Mouse (Mus musculus) gastrocnemius, postnatal 25 days (tissue): ENCODE measurements around the gene Gpr45. TPM values are rescaled to one million over a fixed set of nuclear protein-coding genes. Genes with fewer than 3 reads are reported as not detected.

Experiments used
- DNase-seq: peaks from one replicate; pipeline ENCODE4 v3.0.0; 2022
- microRNA-seq, 2 experiments: library from miRNA; unstranded; fragments of <30 nt; microRNA quantifications; one replicate each; pipeline ENCODE4 v1.2.0; 2021; ENCODE audit warnings: borderline replicate concordance in 2 of 2
- total RNA-seq, 2 experiments: library from RNA; stranded (reverse); gene quantifications; 1 replicate in 1 of 2; 2 replicates in 1 of 2; pipeline ENCODE4 v1.2.3; 2021

The Gpr45 gene
- total RNA-seq, 2 experiments from 2014 or later: not detected

DNA sequence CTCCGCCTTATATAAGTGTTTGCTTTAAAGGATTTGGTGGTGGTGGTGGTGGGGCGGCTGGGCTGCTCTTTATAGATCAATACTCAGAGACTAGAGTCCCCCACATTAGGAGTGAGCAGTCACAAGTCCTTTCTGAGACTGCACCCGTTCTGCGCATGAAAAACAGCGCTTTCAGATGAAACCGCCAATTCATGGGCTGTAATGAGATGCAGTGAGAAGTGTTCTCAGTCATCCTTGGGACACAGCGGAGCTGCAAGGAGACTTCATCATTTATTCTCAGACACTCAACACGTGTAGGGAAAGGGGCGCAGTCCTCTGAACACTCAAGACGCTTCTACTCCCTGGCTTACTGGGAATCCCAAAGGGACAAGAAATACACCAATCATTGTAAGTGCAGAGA is 95.1 kb downstream of the Gpr45 start:
- no peak for DNase-seq

DNA sequence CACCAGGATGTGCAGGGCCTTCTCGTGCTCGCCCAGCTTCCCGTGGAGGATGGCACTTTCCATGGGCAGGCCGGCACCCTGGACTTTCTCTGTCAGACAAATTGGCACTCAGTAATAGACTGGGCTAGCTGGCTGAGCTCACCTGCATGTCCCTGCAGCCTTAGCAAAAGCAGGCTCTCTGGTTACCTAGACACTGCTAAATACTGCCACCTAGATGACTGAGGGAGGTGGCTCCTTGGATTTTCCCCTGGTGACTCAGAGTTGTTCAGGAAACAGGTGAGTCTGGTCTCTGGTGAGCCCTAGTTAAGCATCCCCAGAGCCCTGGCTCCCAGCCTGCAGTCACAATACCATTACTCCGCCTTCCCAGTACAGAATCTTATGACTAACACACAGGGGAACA is 99.2 kb downstream of the Gpr45 start:
- no peak for DNase-seq

DNA sequence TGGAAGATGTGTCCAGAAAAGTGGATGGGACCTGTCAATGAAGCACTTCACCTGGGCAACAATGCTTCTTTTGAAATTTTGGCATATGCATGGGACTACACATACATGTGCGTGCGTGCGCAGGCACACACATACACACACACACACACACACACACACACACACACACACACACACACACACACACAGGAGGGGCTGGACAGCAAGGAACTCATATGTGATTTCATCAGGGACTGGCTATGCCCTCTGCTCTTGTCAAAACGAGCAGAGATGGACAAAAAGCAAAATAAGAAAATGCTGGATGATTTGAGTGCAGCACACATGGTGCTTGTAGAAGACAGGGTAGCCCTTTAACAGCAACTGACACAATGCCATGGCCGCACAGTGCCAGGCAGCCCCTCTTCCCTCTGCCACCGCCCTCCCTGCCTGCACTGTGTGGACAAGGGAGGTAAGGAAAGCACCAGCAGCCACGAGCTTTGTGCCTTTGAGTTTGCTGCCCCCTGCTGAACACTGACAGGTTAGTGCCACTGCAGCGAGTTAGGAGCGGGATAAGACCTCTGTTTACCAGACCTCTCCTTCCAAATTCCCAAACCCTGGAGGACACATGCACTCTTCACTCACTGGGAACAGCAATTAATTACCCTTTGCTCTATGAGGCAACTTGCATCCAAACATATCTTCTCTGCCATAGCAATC is 113.1 kb downstream of the Gpr45 start:
- DNase-seq: no peak

DNA sequence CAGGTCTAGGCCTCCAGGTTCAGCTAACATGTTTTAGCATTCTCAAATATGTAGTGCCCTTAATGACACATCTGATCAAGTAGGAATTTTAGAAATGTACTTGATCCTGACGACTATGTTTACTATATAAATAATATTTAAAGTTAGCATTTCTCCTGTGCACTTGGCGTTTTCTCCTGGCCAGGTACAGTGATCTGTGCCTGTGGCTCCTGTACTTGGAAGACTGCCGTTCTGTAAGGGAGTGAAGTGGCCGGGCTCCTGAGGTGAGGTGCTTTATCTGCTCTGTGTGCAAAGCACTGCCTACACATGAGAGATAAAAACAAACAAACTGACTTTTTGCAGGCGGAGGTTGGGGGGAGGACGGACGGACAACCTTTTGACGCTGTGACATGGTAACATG is 113.9 kb downstream of the Gpr45 start:
- no peak for DNase-seq

DNA sequence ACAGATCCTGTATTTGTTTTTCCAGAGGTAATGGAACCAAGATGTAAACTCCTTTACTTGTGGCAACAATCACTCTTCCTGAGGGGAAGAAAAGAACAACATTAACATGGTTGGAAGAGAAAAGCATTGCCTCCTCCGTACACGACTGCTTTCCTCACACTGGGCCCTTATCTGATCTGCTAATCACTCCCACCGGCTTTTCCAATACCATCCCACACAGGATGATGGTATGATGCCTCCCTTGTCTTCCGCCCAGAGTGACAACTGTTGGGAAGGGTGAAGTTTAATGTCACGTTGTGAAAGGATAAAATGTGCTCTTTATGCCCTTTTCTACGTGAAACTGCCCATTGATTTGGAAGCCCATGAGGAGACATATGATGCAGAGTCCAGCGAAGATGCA is 114.9 kb downstream of the Gpr45 start:
- no peak for DNase-seq

DNA sequence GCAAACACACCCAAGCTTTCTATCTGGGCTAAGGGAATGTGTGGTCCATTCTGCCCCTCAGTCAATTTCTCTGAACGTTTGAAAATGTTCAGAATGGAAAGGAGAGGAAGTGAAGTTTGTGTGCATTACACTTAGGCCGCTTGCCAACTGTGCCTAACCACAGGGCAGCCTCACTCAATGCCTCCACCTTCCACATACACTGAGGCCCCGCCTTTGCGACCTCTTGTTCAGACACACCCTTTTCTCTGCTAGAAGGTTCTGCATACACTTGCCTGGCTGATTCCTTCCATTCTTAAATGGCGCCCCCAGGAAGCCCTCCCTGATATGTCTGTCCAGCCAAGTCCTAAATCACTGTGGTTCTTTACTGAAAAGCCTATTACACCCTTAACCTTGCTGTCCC is 118.1 kb downstream of the Gpr45 start:
- DNase-seq: no peak

DNA sequence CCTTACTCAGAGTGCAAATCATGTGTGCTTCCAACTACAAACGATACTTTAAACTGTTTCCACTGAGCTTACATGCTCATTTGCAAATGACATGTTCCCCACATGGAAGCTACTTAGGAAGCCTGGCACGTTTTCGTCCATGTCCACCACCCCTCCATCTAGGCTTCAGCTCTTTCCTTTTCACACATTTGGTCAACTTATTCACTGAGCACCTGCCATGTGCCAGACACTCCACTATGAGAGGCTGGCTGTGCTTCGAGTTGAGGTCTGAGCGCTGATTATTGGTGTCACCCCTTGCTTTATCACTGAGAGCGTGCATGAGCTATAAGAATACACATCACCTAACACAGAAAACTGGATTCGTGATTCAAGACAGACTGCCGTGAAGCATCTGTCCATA is 119.4 kb downstream of the Gpr45 start:
- no peak for DNase-seq

DNA sequence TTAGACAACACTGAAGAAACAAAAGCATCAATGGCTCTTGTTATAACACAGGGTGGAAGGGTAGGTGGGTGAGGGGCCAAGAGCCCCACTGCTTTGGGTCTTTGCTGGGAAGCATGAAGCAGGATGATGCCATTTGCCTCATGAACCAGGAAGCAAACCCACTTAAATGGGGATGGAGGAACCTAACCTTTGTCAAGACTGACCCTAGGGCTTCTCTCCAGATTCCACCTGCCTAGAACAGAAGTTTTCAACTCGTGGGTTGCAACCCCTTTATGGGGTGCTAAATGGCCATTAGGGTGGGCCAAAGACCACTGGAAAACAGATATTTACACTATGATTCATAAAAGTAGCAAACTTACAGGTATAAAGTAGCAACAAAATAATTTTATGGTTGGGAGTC is 119.9 kb downstream of the Gpr45 start:
- DNase-seq: no peak

DNA sequence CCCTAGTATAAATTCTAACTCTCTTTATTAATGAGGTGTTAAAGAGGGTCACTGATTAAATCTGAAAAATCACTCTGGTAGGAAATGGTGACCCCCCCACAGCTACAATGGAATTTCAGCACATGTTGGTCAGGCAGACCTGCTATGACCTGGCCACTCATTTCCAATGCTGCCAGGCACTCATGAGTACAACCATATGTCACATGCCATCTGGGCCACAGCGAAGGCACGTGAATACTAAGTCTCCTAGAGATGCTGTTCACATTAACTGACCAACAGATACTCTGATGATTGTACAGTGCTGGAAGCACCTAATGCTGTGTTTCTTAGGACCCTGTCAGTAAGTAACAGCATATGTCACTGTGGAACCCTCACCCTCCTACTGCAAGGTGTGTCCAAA is 122.1 kb downstream of the Gpr45 start:
- DNase-seq: no peak

DNA sequence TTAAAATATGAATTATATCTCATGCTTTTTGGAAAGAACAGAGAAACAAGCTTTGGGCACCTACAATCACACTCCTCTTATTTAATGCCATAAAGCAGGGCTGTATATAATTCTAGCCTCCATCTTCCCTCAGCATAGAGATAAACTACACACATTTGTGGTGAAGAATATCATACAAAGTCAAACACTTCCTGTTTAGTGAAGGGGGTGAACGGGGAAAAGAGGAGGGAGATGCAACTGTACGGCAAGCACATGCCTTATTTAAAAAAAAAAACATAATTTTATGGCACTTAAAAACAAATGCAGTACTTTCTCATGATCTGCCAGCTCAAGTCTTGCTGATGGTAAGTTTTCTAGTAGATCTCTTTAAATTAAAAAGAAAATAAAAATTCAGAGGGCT is 125.5 kb downstream of the Gpr45 start:
- DNase-seq: no peak

DNA sequence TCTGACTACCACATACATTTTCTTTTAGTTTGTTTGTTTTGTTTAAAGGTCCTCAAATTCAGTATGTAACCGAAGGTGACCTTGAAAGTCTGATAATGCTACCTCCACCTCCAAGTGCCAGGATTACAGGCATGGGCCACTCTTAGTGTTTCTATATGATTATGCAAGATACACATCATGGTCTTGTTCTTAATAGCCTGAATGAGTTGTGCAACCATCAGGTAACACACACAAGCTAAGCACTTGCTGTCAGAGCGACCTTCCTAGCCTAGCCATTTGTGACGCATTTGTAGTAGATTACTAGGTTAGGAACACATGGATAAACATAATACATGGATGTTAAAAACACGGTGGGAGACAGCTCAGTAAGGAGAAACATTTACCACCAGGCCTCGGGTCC is 130.3 kb downstream of the Gpr45 start:
- DNase-seq: no peak

Small RNA genes within 50 kb of the gene (microRNA-seq; reads per million reads assigned to microRNA genes)
- gene Gm24001: 0 reads per million in 2 experiments

Other genes with a start within 250 kb of the Gpr45 start
- gene Mrps9, start 101.6 kb upstream of the Gpr45 start, total RNA-seq: 10 to 100 TPM; 44.8 to 47.2 TPM
- gene Tgfbrap1, start 145.8 kb downstream of the Gpr45 start, total RNA-seq: 10 to 100 TPM; 10.2 to 10.5 TPM
- gene AI597479, start 145.8 kb downstream of the Gpr45 start, total RNA-seq: 10 to 100 TPM; 12.4 to 12.9 TPM
- 1 to 10 TPM; 1.7 to 5.9 TPM for gene Fhl2, start 244.1 kb downstream of the Gpr45 start, total RNA-seq